Mouse (Mus musculus) kidney, embryonic 16.5 days (tissue): Measurements from ENCODE around the gene Bmt2. TPM values are rescaled to one million over a fixed set of nuclear protein-coding genes. Genes with fewer than 3 reads are reported as not detected.
A peak's percentile ranks its signal among the peaks of the same experiment; 100 is the strongest.

Source experiments
- ATAC-seq: fragments of 200-750 bp; cut with Nextera tagmentation; 2 replicates; pipeline ENCODE4 v1.8.0; 2017; ENCODE audit warnings: moderate TSS enrichment; ENCODE audit not compliant: low FRiP score, low TSS enrichment
- H3K27ac ChIP-seq: fragments of 300-500 bp; sonication (generic); 2 replicates; pipeline ENCODE4 v1.5.1; 2014; ENCODE audit warnings: low read length
- H3K27me3 ChIP-seq: fragments of 300-500 bp; sonication (generic); 2 replicates; pipeline ENCODE4 v1.6.1; 2014; ENCODE audit warnings: low read length, control low read depth, mixed read lengths; ENCODE audit not compliant: insufficient read depth
- H3K36me3 ChIP-seq: fragments of 300-500 bp; sonication (generic); 2 replicates; pipeline ENCODE4 v1.6.1; 2014; ENCODE audit warnings: low read length, control low read depth, mixed read lengths; ENCODE audit not compliant: insufficient read depth
- H3K4me1 ChIP-seq: fragments of 300-500 bp; sonication (generic); 2 replicates; pipeline ENCODE4 v1.6.1; 2014; ENCODE audit warnings: low read length, control low read depth, mixed read lengths; ENCODE audit not compliant: insufficient read depth
- H3K4me2 ChIP-seq: fragments of 300-500 bp; sonication (generic); replicated peaks from 2 replicates; pipeline ENCODE4 v1.6.1; 2014; ENCODE audit warnings: low read depth, low read length
- H3K4me3 ChIP-seq: fragments of 300-500 bp; sonication (generic); 2 replicates; pipeline ENCODE4 v1.5.1; 2014; ENCODE audit warnings: mild to moderate bottlenecking, low read length
- H3K9ac ChIP-seq: fragments of 300-500 bp; sonication (generic); replicated peaks from 2 replicates; pipeline ENCODE4 v1.6.1; 2014; ENCODE audit warnings: low read length
- H3K9me3 ChIP-seq: fragments of 300-500 bp; sonication (generic); 2 replicates; pipeline ENCODE4 v1.6.1; 2016; ENCODE audit warnings: low read length, control low read depth
- WGBS: fragments of 180-500 bp; shearing (Covaris S2); extraction: QIAGEN DNeasy Blood & Tissue Kit; methylation state at CpG from one replicate; pipeline ENCODE4 v1.1.7; 2014; 5-methylcytosine and 5-hydroxymethylcytosine counted together
- polyA plus RNA-seq: library from polyadenylated mRNA; unstranded; fragments of >200 nt; fragmentation: Nextera tagmentation; extraction: Ambion mirVana; gene quantifications from 2 replicates; pipeline ENCODE4 v1.2.1, GENCODE M21; 2015

Bmt2 gene
- polyA plus RNA-seq, 1 experiment from 2014 or later, result 18.9 TPM

- 18% methylated on average over 15 of the region's 15 CpGs for WGBS
- peaks cover 7% of the 10 kb centered on the region; the same call in 1 of the 2 replicates for H3K36me3 ChIP-seq
- peak overlapping the region; percentile 91 for H3K27ac ChIP-seq
- peak overlapping the region; percentile 81 for H3K9ac ChIP-seq
- no peaks in the 10 kb centered on the region for H3K27me3 ChIP-seq
- H3K4me2 ChIP-seq, result peak overlapping the region; percentile 70
- no peak for ATAC-seq
- no peaks in the 10 kb centered on the region; the same call in 1 of the 2 replicates for H3K9me3 ChIP-seq
- peaks cover 12% of the 10 kb centered on the region; the same call in 1 of the 2 replicates for H3K4me1 ChIP-seq
- H3K4me3 ChIP-seq, result peak overlapping the region; percentile 64
Observed at GRCm38 (mm10) chr6:13606921-13607620, 70.7 kb downstream of the Bmt2 start.

- Histone ChIP-seq H3K4me1 (peaks cover 19% of the 10 kb centered on the region), H3K27me3 (no peaks in the 10 kb centered on the region), H3K4me3 (peak overlapping the region; percentile 64; the same call in 1 of the 2 replicates), H3K27ac (peak overlapping the region; percentile 91; the same call in 1 of the 2 replicates), H3K9ac (0 out of 2 replicates have a peak overlapping the region, but pooled peaks have one; percentile 81), H3K36me3 (peaks cover 8% of the 10 kb centered on the region; the same call in 1 of the 2 replicates), H3K4me2 (peak overlapping the region; percentile 70), H3K9me3 (no peaks in the 10 kb centered on the region; the same call in 1 of the 2 replicates)
- no peak for ATAC-seq
- 73% methylated on average over 4 of the region's 4 CpGs for WGBS
Observed at GRCm38 (mm10) chr6:13606394-13606793, 71.4 kb downstream of the Bmt2 start.

GRCm38 (mm10) chr6:13603134-13603533 lies 74.6 kb downstream of the Bmt2 start:
- no peak overlapping the region for H3K9ac ChIP-seq
- H3K9me3 ChIP-seq, result no peaks in the 10 kb centered on the region
- ATAC-seq, result no peak
- H3K4me1 ChIP-seq, result peaks cover 15% of the 10 kb centered on the region
- H3K27ac ChIP-seq, result no peak overlapping the region
- H3K36me3 ChIP-seq, result peaks cover 8% of the 10 kb centered on the region; the same call in 1 of the 2 replicates
- WGBS, result 93% methylated on average over 6 of the region's 6 CpGs
- H3K27me3 ChIP-seq, result no peaks in the 10 kb centered on the region
- H3K4me2 ChIP-seq, result no peak overlapping the region
- H3K4me3 ChIP-seq, result no peak overlapping the region

- Histone ChIP-seq H3K4me1 (peaks cover 9% of the 10 kb centered on the region), H3K9ac (no peak overlapping the region), H3K36me3 (peaks cover 12% of the 10 kb centered on the region; the same call in 1 of the 2 replicates), H3K4me2 (peak overlapping the region; percentile 6; the same call in 1 of the 2 replicates), H3K27me3 (no peaks in the 10 kb centered on the region), H3K27ac (no peak overlapping the region), H3K9me3 (no peaks in the 10 kb centered on the region), H3K4me3 (no peak overlapping the region)
- WGBS, result 42% methylated on average over 6 of the region's 6 CpGs
- no peak for ATAC-seq
Observed at GRCm38 (mm10) chr6:13601587-13601986, 76.2 kb downstream of the Bmt2 start.

- H3K36me3 ChIP-seq, result peaks cover 17% of the 10 kb centered on the region
- no peak overlapping the region for H3K9ac ChIP-seq
- no peak for ATAC-seq
- H3K4me1 ChIP-seq, result peaks cover 9% of the 10 kb centered on the region
- H3K4me3 ChIP-seq, result no peak overlapping the region
- 89% methylated on average over 7 of the region's 7 CpGs for WGBS
- H3K27me3 ChIP-seq, result no peaks in the 10 kb centered on the region
- no peaks in the 10 kb centered on the region for H3K9me3 ChIP-seq
- no peak overlapping the region for H3K4me2 ChIP-seq
- no peak overlapping the region for H3K27ac ChIP-seq
Observed at GRCm38 (mm10) chr6:13598239-13598923, 79.4 kb downstream of the Bmt2 start.

GRCm38 (mm10) chr6:13592729-13593345 lies 84.9 kb downstream of the Bmt2 start:
- Histone ChIP-seq H3K9me3 (no peaks in the 10 kb centered on the region), H3K27ac (no peak overlapping the region), H3K4me3 (no peak overlapping the region), H3K27me3 (no peaks in the 10 kb centered on the region), H3K9ac (no peak overlapping the region), H3K4me2 (no peak overlapping the region), H3K4me1 (no peaks in the 10 kb centered on the region), H3K36me3 (peaks cover 33% of the 10 kb centered on the region)
- no peak for ATAC-seq
- WGBS, result 84% methylated on average over 4 of the region's 4 CpGs

GRCm38 (mm10) chr6:13586560-13586959 lies 91.2 kb downstream of the Bmt2 start:
- H3K36me3 ChIP-seq, result peaks cover 26% of the 10 kb centered on the region
- no peaks in the 10 kb centered on the region for H3K27me3 ChIP-seq
- no peaks in the 10 kb centered on the region for H3K9me3 ChIP-seq
- no peaks in the 10 kb centered on the region for H3K4me1 ChIP-seq
- H3K9ac ChIP-seq, result no peak overlapping the region
- no peak overlapping the region for H3K4me2 ChIP-seq
- 21% methylated on average over 2 of the region's 2 CpGs for WGBS
- H3K4me3 ChIP-seq, result no peak overlapping the region
- ATAC-seq, result peak; percentile 95
- H3K27ac ChIP-seq, result peak overlapping the region; percentile 48

- no peak overlapping the region for H3K4me3 ChIP-seq
- H3K4me2 ChIP-seq, result no peak overlapping the region
- H3K4me1 ChIP-seq, result no peaks in the 10 kb centered on the region
- 73% methylated on average over 8 of the region's 8 CpGs for WGBS
- no peak overlapping the region for H3K9ac ChIP-seq
- peaks cover 22% of the 10 kb centered on the region for H3K36me3 ChIP-seq
- peak overlapping the region; percentile 48 for H3K27ac ChIP-seq
- ATAC-seq, result 0 out of 2 replicates have a peak, but pooled peaks have one; percentile 51
- H3K27me3 ChIP-seq, result no peaks in the 10 kb centered on the region
- no peaks in the 10 kb centered on the region for H3K9me3 ChIP-seq
Observed at GRCm38 (mm10) chr6:13586154-13586553, 91.6 kb downstream of the Bmt2 start.

GRCm38 (mm10) chr6:13584788-13585187 lies 93.0 kb downstream of the Bmt2 start:
- 90% methylated on average over 6 of the region's 6 CpGs for WGBS
- H3K27ac ChIP-seq, result no peak overlapping the region
- ATAC-seq, result no peak
- no peaks in the 10 kb centered on the region for H3K4me1 ChIP-seq
- no peak overlapping the region for H3K9ac ChIP-seq
- no peak overlapping the region for H3K4me3 ChIP-seq
- peaks cover 21% of the 10 kb centered on the region for H3K36me3 ChIP-seq
- no peaks in the 10 kb centered on the region for H3K27me3 ChIP-seq
- no peak overlapping the region for H3K4me2 ChIP-seq
- H3K9me3 ChIP-seq, result no peaks in the 10 kb centered on the region
